Mouse (Mus musculus): ENCODE data around the gene Ift80. TPM values are rescaled to one million over a fixed set of nuclear protein-coding genes. Genes with fewer than 3 reads are reported as not detected.

Gene Ift80
- 0.20 and 0.41 TPM in 2 replicates for polyA plus RNA-seq (2012)

GRCm38 (mm10) chr3:69004437-69005337, at the start of gene Ift80, which contains the start of gene Smc4:
Gene Ift80 (minus strand): TSS chr3:69004570.
Gene Smc4 (plus strand): TSS chr3:69004738.
- H3K4me1 ChIP-seq (ENCODE audit: control insufficient read depth): peaks cover 41% of the 10 kb centered on the region
- H3K36me3 ChIP-seq (ENCODE audit: control insufficient read depth): peaks cover 70% of the 10 kb centered on the region
- H3K27me3 ChIP-seq (ENCODE audit: control insufficient read depth): no peaks in the 10 kb centered on the region
- TF ChIP-seq TAL1 (IDR thresholded peaks at IDR 0.05; ENCODE audit: low read length): no peak
- peak within 1 kb of the TSS; percentile 90 for H3K4me3 ChIP-seq (replicated peaks)
- H3K9me3 ChIP-seq (ENCODE audit: control insufficient read depth, low read length): peaks cover 4% of the 10 kb centered on the region

GRCm38 (mm10) chr3:69051894-69052293, 47.5 kb upstream of the Ift80 start:
- H3K4me1 ChIP-seq (ENCODE audit: control insufficient read depth): peaks cover 86% of the 10 kb centered on the region
- H3K36me3 ChIP-seq (ENCODE audit: control insufficient read depth): peaks cover 25% of the 10 kb centered on the region
- H3K9me3 ChIP-seq (ENCODE audit: control insufficient read depth, low read length): no peaks in the 10 kb centered on the region
- H3K27me3 ChIP-seq (ENCODE audit: control insufficient read depth): no peaks in the 10 kb centered on the region
- H3K4me3 ChIP-seq (replicated peaks): no peak overlapping the region
- TF ChIP-seq TAL1 (IDR thresholded peaks at IDR 0.05; ENCODE audit: low read length): no peak

DNA sequence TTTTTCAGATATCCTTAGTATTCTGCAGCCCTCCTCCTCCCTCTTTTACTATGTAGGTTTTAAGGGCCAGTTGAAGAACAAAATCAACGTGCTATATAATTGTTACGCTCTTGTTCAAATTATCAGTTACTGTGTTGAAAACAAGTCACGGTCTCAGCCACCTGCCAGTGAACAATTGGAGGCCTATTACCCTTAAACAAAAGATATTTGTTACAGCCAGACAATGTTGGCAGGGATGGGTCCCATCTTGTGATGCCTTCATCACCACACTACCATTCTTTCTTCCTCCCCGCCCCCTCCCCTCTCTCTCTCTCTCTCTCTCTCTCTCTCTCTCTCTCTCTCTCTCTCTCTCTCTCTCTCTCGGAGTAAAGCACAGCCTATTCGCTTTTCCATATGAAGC, 44.6 kb upstream of the Ift80 start:
- Histone ChIP-seq H3K27me3 (ENCODE audit: control insufficient read depth) (no peaks in the 10 kb centered on the region), H3K4me3 (replicated peaks) (no peak overlapping the region), H3K4me1 (ENCODE audit: control insufficient read depth) (peaks cover 76% of the 10 kb centered on the region), H3K36me3 (ENCODE audit: control insufficient read depth) (peaks cover 29% of the 10 kb centered on the region), H3K9me3 (ENCODE audit: control insufficient read depth, low read length) (no peaks in the 10 kb centered on the region)
- TF ChIP-seq GATA1 (IDR thresholded peaks at IDR 0.05; ENCODE audit: low read length): no peak
- TF ChIP-seq TAL1 (IDR thresholded peaks at IDR 0.05; ENCODE audit: low read length): no peak

GRCm38 (mm10) chr3:69047684-69048083, 43.3 kb upstream of the Ift80 start:
- TF ChIP-seq GATA1 (IDR thresholded peaks at IDR 0.05; ENCODE audit: low read length) (no peak), TAL1 (IDR thresholded peaks at IDR 0.05; ENCODE audit: low read length) (no peak)
- H3K36me3 ChIP-seq (ENCODE audit: control insufficient read depth): peaks cover 37% of the 10 kb centered on the region

DNA sequence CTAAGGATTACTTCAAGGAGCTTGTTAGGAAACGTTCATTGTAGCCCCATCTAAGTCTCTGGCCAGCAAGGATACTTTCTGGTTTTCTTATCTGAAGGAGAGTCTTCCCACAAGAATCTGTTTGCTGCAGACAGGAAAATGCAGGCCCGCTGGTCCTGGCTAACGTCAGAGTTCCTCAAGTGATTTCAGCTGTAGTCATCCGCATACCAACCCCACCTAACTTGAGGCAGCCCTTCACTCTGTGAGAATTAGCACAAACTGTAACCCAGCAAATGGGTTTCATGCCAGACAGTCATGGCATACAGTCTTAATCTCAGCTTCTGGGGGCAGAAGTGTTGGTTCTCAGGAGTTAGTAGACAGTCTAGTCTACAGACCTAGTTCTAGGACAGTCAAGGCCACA, 42.1 kb upstream of the Ift80 start:
- no peak for TF ChIP-seq TAL1 (IDR thresholded peaks at IDR 0.05; ENCODE audit: low read length)
- no peak for TF ChIP-seq GATA1 (IDR thresholded peaks at IDR 0.05; ENCODE audit: low read length)
- no peaks in the 10 kb centered on the region for H3K9me3 ChIP-seq (ENCODE audit: control insufficient read depth, low read length)
- H3K4me3 ChIP-seq (replicated peaks): peak overlapping the region; percentile 79
- H3K27me3 ChIP-seq (ENCODE audit: control insufficient read depth): no peaks in the 10 kb centered on the region
- peaks cover 52% of the 10 kb centered on the region for H3K4me1 ChIP-seq (ENCODE audit: control insufficient read depth)
- H3K36me3 ChIP-seq (ENCODE audit: control insufficient read depth): peaks cover 46% of the 10 kb centered on the region

More at GRCm38 (mm10) chr3:69047684-69048083, 43.3 kb upstream of the Ift80 start:
- Histone ChIP-seq H3K4me3 (replicated peaks) (no peak overlapping the region), H3K27me3 (ENCODE audit: control insufficient read depth) (no peaks in the 10 kb centered on the region), H3K4me1 (ENCODE audit: control insufficient read depth) (peaks cover 63% of the 10 kb centered on the region), H3K9me3 (ENCODE audit: control insufficient read depth, low read length) (no peaks in the 10 kb centered on the region)

GRCm38 (mm10) chr3:69045750-69046149, 41.4 kb upstream of the Ift80 start:
- Histone ChIP-seq H3K27me3 (ENCODE audit: control insufficient read depth) (no peaks in the 10 kb centered on the region), H3K9me3 (ENCODE audit: control insufficient read depth, low read length) (no peaks in the 10 kb centered on the region), H3K4me3 (replicated peaks) (peak overlapping the region; percentile 79), H3K36me3 (ENCODE audit: control insufficient read depth) (peaks cover 50% of the 10 kb centered on the region), H3K4me1 (ENCODE audit: control insufficient read depth) (peaks cover 54% of the 10 kb centered on the region)
- TF ChIP-seq GATA1 (IDR thresholded peaks at IDR 0.05; ENCODE audit: low read length): no peak
- no peak for TF ChIP-seq TAL1 (IDR thresholded peaks at IDR 0.05; ENCODE audit: low read length)

DNA sequence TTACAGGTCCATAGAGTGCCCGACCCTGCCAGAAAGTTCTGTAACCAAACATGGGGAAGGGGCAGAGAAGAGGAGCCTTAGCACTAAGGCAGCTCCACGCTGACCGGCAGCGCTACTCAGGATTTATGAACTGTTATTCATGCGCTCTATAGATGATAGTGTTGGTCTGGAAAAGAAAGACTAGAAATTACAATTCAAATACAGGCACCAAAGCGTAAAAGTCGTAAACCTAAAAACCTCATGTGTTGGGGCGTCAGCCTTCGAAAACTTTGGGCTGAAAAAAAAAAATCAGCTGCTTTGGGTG, 41.0 kb upstream of the Ift80 start:
- Histone ChIP-seq H3K4me3 (replicated peaks) (peak overlapping the region; percentile 79), H3K9me3 (ENCODE audit: control insufficient read depth, low read length) (no peaks in the 10 kb centered on the region), H3K4me1 (ENCODE audit: control insufficient read depth) (peaks cover 56% of the 10 kb centered on the region), H3K27me3 (ENCODE audit: control insufficient read depth) (no peaks in the 10 kb centered on the region), H3K36me3 (ENCODE audit: control insufficient read depth) (peaks cover 54% of the 10 kb centered on the region)
- no peak for TF ChIP-seq TAL1 (IDR thresholded peaks at IDR 0.05; ENCODE audit: low read length)
- TF ChIP-seq GATA1 (IDR thresholded peaks at IDR 0.05; ENCODE audit: low read length): no peak

GRCm38 (mm10) chr3:69044645-69045399, 40.5 kb upstream of the Ift80 start, which contains the start of gene Trim59:
Gene Trim59 (minus strand): TSS chr3:69044755.
- H3K27me3 ChIP-seq (ENCODE audit: control insufficient read depth): no peaks in the 10 kb centered on the region
- peak within 1 kb of the TSS; percentile 79 for H3K4me3 ChIP-seq (replicated peaks)
- TF ChIP-seq TAL1 (IDR thresholded peaks at IDR 0.05; ENCODE audit: low read length) (no peak), GATA1 (IDR thresholded peaks at IDR 0.05; ENCODE audit: low read length) (no peak)
- peaks cover 55% of the 10 kb centered on the region for H3K4me1 ChIP-seq (ENCODE audit: control insufficient read depth)
- no peaks in the 10 kb centered on the region for H3K9me3 ChIP-seq (ENCODE audit: control insufficient read depth, low read length)
- H3K36me3 ChIP-seq (ENCODE audit: control insufficient read depth): peaks cover 59% of the 10 kb centered on the region

DNA sequence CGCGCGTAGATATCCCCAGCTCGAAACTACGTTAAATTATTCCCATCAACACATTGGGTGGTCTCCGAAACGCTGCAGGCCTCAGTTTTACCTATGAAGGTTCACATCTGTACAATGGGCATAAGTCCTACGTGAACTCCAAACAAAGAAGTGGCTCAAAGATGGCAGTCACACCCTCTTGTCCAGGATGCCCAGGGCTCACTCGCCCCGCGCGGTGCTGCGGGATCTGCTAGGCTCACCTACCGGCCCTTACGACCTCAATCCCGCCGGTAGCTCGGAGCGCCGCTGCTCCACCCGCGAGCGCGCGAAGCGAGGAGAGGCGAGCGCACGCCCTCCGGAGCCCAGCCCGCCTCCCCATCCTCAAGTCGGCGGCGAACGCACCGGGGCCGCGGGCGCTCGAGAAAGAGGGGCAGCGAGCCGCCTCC, 39.8 kb upstream of the Ift80 start:
- TF ChIP-seq GATA1 (IDR thresholded peaks at IDR 0.05; ENCODE audit: low read length) (no peak), TAL1 (IDR thresholded peaks at IDR 0.05; ENCODE audit: low read length) (no peak)
- Histone ChIP-seq H3K4me3 (replicated peaks) (peak overlapping the region; percentile 79), H3K27me3 (ENCODE audit: control insufficient read depth) (no peaks in the 10 kb centered on the region), H3K4me1 (ENCODE audit: control insufficient read depth) (peaks cover 53% of the 10 kb centered on the region), H3K36me3 (ENCODE audit: control insufficient read depth) (peaks cover 65% of the 10 kb centered on the region), H3K9me3 (ENCODE audit: control insufficient read depth, low read length) (no peaks in the 10 kb centered on the region)

Data from erythroblast, embryonic 14.5 days (primary cell).